Mouse (Mus musculus) G1E (cell line): ENCODE measurements around the gene Slco1a5.

ENCODE experiments used
- CTCF ChIP-seq: IDR thresholded peaks from 2 replicates; pipeline ENCODE4 v1.5.1; 2012; ENCODE audit warnings: low read depth, low read length, inconsistent platforms, mixed read lengths
- GATA1 ChIP-seq: IDR thresholded peaks from 2 replicates; pipeline ENCODE4 v1.6.1; 2012; ENCODE audit warnings: borderline replicate concordance, low read length, inconsistent platforms, mixed read lengths
- POLR2AphosphoS5 ChIP-seq: IDR thresholded peaks from 2 replicates; pipeline ENCODE4 v1.6.1; 2012; ENCODE audit warnings: low read depth, low read length, inconsistent platforms; ENCODE audit not compliant: insufficient replicate concordance
- TAL1 ChIP-seq: conservative IDR thresholded peaks from 2 replicates; pipeline ENCODE4 v1.6.1; 2012; ENCODE audit warnings: low read depth, low read length, inconsistent platforms, mixed read lengths

- TF ChIP-seq CTCF (no peak), GATA1 (no peak), TAL1 (no peak), POLR2AphosphoS5 (no peak)
Observed at GRCm38 (mm10) chr6:142339576-142339975, 16.8 kb upstream of the Slco1a5 start.
